Mouse (Mus musculus) midbrain, embryonic 12.5 days (tissue): ENCODE results near the gene Lyg1. TPM values are rescaled to one million over a fixed set of nuclear protein-coding genes. Genes with fewer than 3 reads are reported as not detected.

Experiments used
- ATAC-seq: fragments of 200-750 bp; cut with Nextera tagmentation; 2 replicates; pipeline ENCODE4 v1.8.0; 2017; ENCODE audit warnings: low read depth, moderate TSS enrichment, moderate library complexity; ENCODE audit not compliant: low FRiP score
- H3K27ac ChIP-seq: fragments of 300-500 bp; sonication (generic); replicated peaks from 2 replicates; pipeline ENCODE4 v1.5.1; 2016; ENCODE audit warnings: mild to moderate bottlenecking
- H3K27me3 ChIP-seq: fragments of 300-500 bp; sonication (generic); 2 replicates; pipeline ENCODE4 v1.6.1; 2016; ENCODE audit warnings: mild to moderate bottlenecking
- H3K36me3 ChIP-seq: fragments of 300-500 bp; sonication (generic); 2 replicates; pipeline ENCODE4 v1.6.1; 2016
- H3K4me1 ChIP-seq: fragments of 300-500 bp; sonication (generic); 2 replicates; pipeline ENCODE4 v1.6.1; 2016
- H3K4me2 ChIP-seq: fragments of 300-500 bp; sonication (generic); replicated peaks from 2 replicates; pipeline ENCODE4 v1.6.1; 2016; ENCODE audit warnings: mild to moderate bottlenecking, moderate library complexity
- H3K4me3 ChIP-seq: fragments of 300-500 bp; sonication (generic); 2 replicates; pipeline ENCODE4 v1.5.1; 2016; ENCODE audit warnings: mild to moderate bottlenecking
- H3K9ac ChIP-seq: fragments of 300-500 bp; sonication (generic); replicated peaks from 2 replicates; pipeline ENCODE4 v1.6.1; 2016; ENCODE audit warnings: mild to moderate bottlenecking, moderate library complexity
- H3K9me3 ChIP-seq: fragments of 300-500 bp; sonication (generic); 2 replicates; pipeline ENCODE4 v1.6.1; 2016; ENCODE audit warnings: mild to moderate bottlenecking
- WGBS: fragments of 180-500 bp; shearing (Covaris S2); methylation state at CpG from one replicate; pipeline ENCODE4 v1.1.7; 2016; 5-methylcytosine and 5-hydroxymethylcytosine counted together
- polyA plus RNA-seq: library from polyadenylated mRNA; unstranded; fragments of >200 nt; fragmentation: Nextera tagmentation; extraction: Ambion mirVana; gene quantifications from 2 replicates; pipeline ENCODE4 v1.2.1, GENCODE M21; 2016

Gene Lyg1
- polyA plus RNA-seq, 1 experiment from 2014 or later: not detected

- Histone ChIP-seq H3K36me3 (no peaks in the 10 kb centered on the region), H3K27me3 (no peaks in the 10 kb centered on the region), H3K9ac (no peak overlapping the region), H3K4me2 (no peak overlapping the region), H3K27ac (no peak overlapping the region), H3K4me1 (no peaks in the 10 kb centered on the region), H3K9me3 (no peaks in the 10 kb centered on the region), H3K4me3 (no peak overlapping the region)
- no peak for ATAC-seq
- 86% methylated on average over 8 of the region's 8 CpGs for WGBS
Measured at GRCm38 (mm10) chr1:37925971-37926370, 31.6 kb downstream of the Lyg1 start.

- ATAC-seq: no peak
- H3K4me2 ChIP-seq: no peak overlapping the region
- no peaks in the 10 kb centered on the region for H3K9me3 ChIP-seq
- H3K9ac ChIP-seq: no peak overlapping the region
- H3K4me1 ChIP-seq: no peaks in the 10 kb centered on the region
- 74% methylated on average over 8 of the region's 8 CpGs for WGBS
- no peak overlapping the region for H3K27ac ChIP-seq
- H3K27me3 ChIP-seq: no peaks in the 10 kb centered on the region
- no peaks in the 10 kb centered on the region for H3K36me3 ChIP-seq
- no peak overlapping the region for H3K4me3 ChIP-seq
Measured at GRCm38 (mm10) chr1:37922536-37922935, 35.0 kb downstream of the Lyg1 start.

GRCm38 (mm10) chr1:37918096-37918495 is 39.5 kb downstream of the Lyg1 start:
- Histone ChIP-seq H3K9ac (no peak overlapping the region), H3K4me3 (no peak overlapping the region), H3K27ac (no peak overlapping the region), H3K9me3 (no peaks in the 10 kb centered on the region), H3K27me3 (no peaks in the 10 kb centered on the region), H3K4me2 (no peak overlapping the region), H3K36me3 (no peaks in the 10 kb centered on the region), H3K4me1 (no peaks in the 10 kb centered on the region)
- WGBS: 84% methylated on average over 6 of the region's 6 CpGs
- ATAC-seq: no peak

- no peak overlapping the region for H3K4me2 ChIP-seq
- H3K4me3 ChIP-seq: no peak overlapping the region
- H3K27me3 ChIP-seq: no peaks in the 10 kb centered on the region
- no peak overlapping the region for H3K9ac ChIP-seq
- no peak overlapping the region for H3K27ac ChIP-seq
- no peaks in the 10 kb centered on the region for H3K9me3 ChIP-seq
- ATAC-seq: no peak
- no peaks in the 10 kb centered on the region for H3K4me1 ChIP-seq
- H3K36me3 ChIP-seq: no peaks in the 10 kb centered on the region
- WGBS: 80% methylated on average over 13 of the region's 13 CpGs
Measured at GRCm38 (mm10) chr1:37917666-37918065, 39.9 kb downstream of the Lyg1 start.

- no peaks in the 10 kb centered on the region for H3K27me3 ChIP-seq
- H3K9ac ChIP-seq: no peak within 1 kb of the TSS
- 87% methylated on average over 5 of the region's 5 CpGs for WGBS
- H3K9me3 ChIP-seq: no peaks in the 10 kb centered on the region
- no peak within 1 kb of the TSS for H3K4me2 ChIP-seq
- H3K27ac ChIP-seq: no peak within 1 kb of the TSS
- H3K4me3 ChIP-seq: no peak within 1 kb of the TSS
- ATAC-seq: no peak
- no peaks in the 10 kb centered on the region for H3K36me3 ChIP-seq
- no peaks in the 10 kb centered on the region for H3K4me1 ChIP-seq
Measured at GRCm38 (mm10) chr1:37916393-37916792, 41.2 kb downstream of the Lyg1 start, which contains the start of gene Lyg2. Lyg2 (minus strand) TSS chr1:37916493.

GRCm38 (mm10) chr1:37912751-37913150 is 44.8 kb downstream of the Lyg1 start:
- 79% methylated on average over 2 of the region's 2 CpGs for WGBS
- H3K9me3 ChIP-seq: no peaks in the 10 kb centered on the region
- no peaks in the 10 kb centered on the region for H3K36me3 ChIP-seq
- ATAC-seq: no peak
- no peaks in the 10 kb centered on the region for H3K4me1 ChIP-seq
- no peak overlapping the region for H3K4me2 ChIP-seq
- no peak overlapping the region for H3K9ac ChIP-seq
- H3K27me3 ChIP-seq: no peaks in the 10 kb centered on the region
- H3K27ac ChIP-seq: no peak overlapping the region
- no peak overlapping the region for H3K4me3 ChIP-seq

- Histone ChIP-seq H3K4me3 (no peak overlapping the region), H3K4me2 (no peak overlapping the region), H3K9ac (no peak overlapping the region), H3K9me3 (no peaks in the 10 kb centered on the region), H3K4me1 (no peaks in the 10 kb centered on the region), H3K27me3 (no peaks in the 10 kb centered on the region), H3K27ac (no peak overlapping the region), H3K36me3 (peaks cover 14% of the 10 kb centered on the region)
- WGBS: 42% methylated on average over 6 of the region's 6 CpGs
- ATAC-seq: no peak
Measured at GRCm38 (mm10) chr1:37903178-37903577, 54.4 kb downstream of the Lyg1 start.

GRCm38 (mm10) chr1:37900288-37900687 is 57.3 kb downstream of the Lyg1 start:
- 60% methylated on average over 6 of the region's 6 CpGs for WGBS
- no peak for ATAC-seq

GRCm38 (mm10) chr1:37899816-37900215 is 57.7 kb downstream of the Lyg1 start:
- H3K27ac ChIP-seq: no peak overlapping the region
- no peaks in the 10 kb centered on the region for H3K27me3 ChIP-seq
- 88% methylated on average over 4 of the region's 4 CpGs for WGBS
- no peak overlapping the region for H3K4me2 ChIP-seq
- no peak overlapping the region for H3K4me3 ChIP-seq
- H3K36me3 ChIP-seq: peaks cover 44% of the 10 kb centered on the region
- H3K9ac ChIP-seq: no peak overlapping the region
- H3K9me3 ChIP-seq: no peaks in the 10 kb centered on the region
- no peak for ATAC-seq
- no peaks in the 10 kb centered on the region for H3K4me1 ChIP-seq

More at GRCm38 (mm10) chr1:37900288-37900687, 57.3 kb downstream of the Lyg1 start:
- no peaks in the 10 kb centered on the region for H3K9me3 ChIP-seq
- H3K27me3 ChIP-seq: no peaks in the 10 kb centered on the region
- no peak overlapping the region for H3K9ac ChIP-seq
- H3K27ac ChIP-seq: no peak overlapping the region
- no peaks in the 10 kb centered on the region for H3K4me1 ChIP-seq
- peaks cover 39% of the 10 kb centered on the region for H3K36me3 ChIP-seq
- H3K4me2 ChIP-seq: no peak overlapping the region
- no peak overlapping the region for H3K4me3 ChIP-seq

Other genes with a start within 250 kb of the Lyg1 start
- gene 2010300C02Rik, start 237.7 kb downstream of the Lyg1 start, polyA plus RNA-seq: 0.75 and 0.98 TPM in 2 replicates
- 22.5 and 26.2 TPM in 2 replicates for gene Tsga10, start 91.3 kb downstream of the Lyg1 start, polyA plus RNA-seq
- gene Lipt1, start 86.0 kb downstream of the Lyg1 start, polyA plus RNA-seq: 7.4 and 7.7 TPM in 2 replicates
- 20.4 TPM in 2 replicates for gene Mitd1, start 67.3 kb downstream of the Lyg1 start, polyA plus RNA-seq
- 210 and 215 TPM in 2 replicates for gene Mrpl30, start 67.3 kb downstream of the Lyg1 start, polyA plus RNA-seq
- not detected in 2 replicates for gene Lyg2, start 41.3 kb downstream of the Lyg1 start, polyA plus RNA-seq
- gene Txndc9, start 40.1 kb upstream of the Lyg1 start, polyA plus RNA-seq: 146 and 166 TPM in 2 replicates
- 28.3 and 29.1 TPM in 2 replicates for gene Eif5b, start 40.3 kb upstream of the Lyg1 start, polyA plus RNA-seq
- gene Rev1, start 172.0 kb upstream of the Lyg1 start, polyA plus RNA-seq: 44.8 and 47.7 TPM in 2 replicates